Mouse (Mus musculus) liver, adult 2 months (tissue): ENCODE data around the gene Pkp2. TPM values are rescaled to one million over a fixed set of nuclear protein-coding genes. Genes with fewer than 3 reads are reported as not detected.
A peak's percentile ranks its signal among the peaks of the same experiment; 100 is the strongest.

ENCODE experiments used
- DNase-seq: peaks from one replicate; pipeline ENCODE4 v3.0.0-alpha.2; 2011; ENCODE audit warnings: low read depth, low spot score; ENCODE audit errors: extremely low read depth
- H3K27ac ChIP-seq: fragments of 200-500 bp; replicated peaks from 2 replicates; pipeline ENCODE4 v1.5.1; 2012; ENCODE audit warnings: low read depth, mild to moderate bottlenecking, control low read depth, inconsistent platforms, low read length; ENCODE audit not compliant: insufficient read depth
- H3K27me3 ChIP-seq: fragments of 200-500 bp; 2 replicates; pipeline ENCODE4 v1.6.1; 2012; ENCODE audit warnings: mild to moderate bottlenecking, moderate library complexity, low read length, inconsistent platforms; ENCODE audit not compliant: control insufficient read depth, insufficient read depth
- H3K36me3 ChIP-seq: fragments of 200-500 bp; 2 replicates; pipeline ENCODE4 v1.6.1; 2012; ENCODE audit warnings: low read length, inconsistent platforms; ENCODE audit not compliant: control insufficient read depth, insufficient read depth
- H3K4me1 ChIP-seq: fragments of 200-500 bp; 2 replicates; pipeline ENCODE4 v1.6.1; 2011; ENCODE audit warnings: low read length; ENCODE audit not compliant: control insufficient read depth, insufficient read depth
- H3K4me3 ChIP-seq: fragments of 200-500 bp; 2 replicates; pipeline ENCODE4 v1.5.1; 2011; ENCODE audit warnings: low read depth, mild to moderate bottlenecking, control low read depth, low read length, moderate library complexity; ENCODE audit not compliant: insufficient read depth
- H3K79me2 ChIP-seq: fragments of 200-500 bp; 2 replicates; pipeline ENCODE4 v1.6.1; 2012; ENCODE audit warnings: inconsistent platforms, mild to moderate bottlenecking, low read length, moderate library complexity; ENCODE audit not compliant: control insufficient read depth, insufficient read depth
- H3K9ac ChIP-seq: fragments of 200-500 bp; 2 replicates; pipeline ENCODE4 v1.6.1; 2012; ENCODE audit warnings: low read depth, mild to moderate bottlenecking, control low read depth, inconsistent platforms, low read length
- CTCF ChIP-seq: fragments of 200-500 bp; IDR thresholded peaks from 2 replicates; pipeline ENCODE4 v1.5.1; 2011; ENCODE audit warnings: low read depth, low read length, control low read depth
- POLR2A ChIP-seq: fragments of 200-500 bp; IDR thresholded peaks from 2 replicates; pipeline ENCODE4 v1.6.1; 2011; ENCODE audit warnings: low read length, control low read depth; ENCODE audit not compliant: insufficient read depth; ENCODE audit errors: extremely low read depth
- WGBS: fragments of 180-500 bp; shearing (Covaris S2); methylation state at CpG from one replicate; pipeline ENCODE4 v1.1.7; 2018; 5-methylcytosine and 5-hydroxymethylcytosine counted together
- polyA plus RNA-seq: library from polyadenylated mRNA; depleted of rRNA; stranded (reverse); fragments of >200 nt; gene quantifications from 2 replicates; pipeline ENCODE4 v1.2.3, GENCODE M21; 2012
- total RNA-seq: library from RNA; depleted of rRNA; stranded (reverse); fragments of >200 nt; gene quantifications from 2 replicates; pipeline ENCODE4 v1.2.3, GENCODE M21; 2014

Pkp2 gene
- total and polyA plus RNA-seq, 2 experiments, result 19.8 to 26.0 TPM

DNA sequence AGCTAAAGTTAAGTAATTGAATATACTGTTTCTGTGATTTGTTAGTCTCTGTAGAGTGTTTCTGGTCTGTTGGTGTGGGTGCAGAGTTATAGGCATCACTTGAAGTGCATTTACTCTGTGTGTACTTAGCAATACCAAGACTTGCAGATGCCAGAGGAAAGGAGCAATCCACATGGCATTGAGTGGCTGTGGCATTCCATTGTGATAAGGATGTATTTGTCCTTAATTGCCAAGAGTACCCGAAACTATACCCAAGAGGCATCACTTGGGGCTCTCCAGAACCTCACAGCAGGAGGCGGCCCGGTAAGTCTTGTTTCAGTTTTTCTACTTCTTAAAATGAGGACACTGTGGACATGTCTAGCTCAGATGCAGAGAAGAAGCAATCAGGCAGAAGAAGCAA lies 49.3 kb downstream of the Pkp2 start:
- H3K79me2 ChIP-seq, result no peaks in the 10 kb centered on the region; the same call in 1 of the 2 replicates
- no peak overlapping the region for H3K9ac ChIP-seq
- WGBS, result 97% methylated on average over 3 of the region's 3 CpGs
- no peak overlapping the region for H3K4me3 ChIP-seq
- peaks cover 52% of the 10 kb centered on the region for H3K36me3 ChIP-seq
- H3K27me3 ChIP-seq, result no peaks in the 10 kb centered on the region
- H3K27ac ChIP-seq, result no peak overlapping the region
- no peaks in the 10 kb centered on the region for H3K4me1 ChIP-seq
- no peak for DNase-seq
- no peak for TF ChIP-seq CTCF
- TF ChIP-seq POLR2A, result no peak

DNA sequence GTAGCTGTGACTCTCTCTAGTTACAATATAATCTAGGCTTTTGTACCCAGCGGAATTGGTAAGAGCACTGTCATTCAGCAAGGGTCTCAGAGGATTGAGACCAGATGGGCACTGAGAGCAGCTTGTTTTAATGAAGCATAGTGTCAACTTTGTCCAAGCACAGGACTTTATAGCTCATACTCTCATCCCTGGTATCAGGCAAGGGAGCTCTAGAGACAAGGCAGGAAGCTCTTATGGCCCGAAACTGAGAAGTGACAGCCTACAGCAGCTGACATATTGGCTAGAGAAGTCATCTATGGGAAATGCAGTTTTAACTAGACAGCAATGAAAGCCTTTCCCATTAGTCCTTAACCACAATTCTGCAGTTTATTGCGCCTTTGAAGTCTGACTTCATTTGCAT lies 59.9 kb downstream of the Pkp2 start:
- no peak for DNase-seq
- Histone ChIP-seq H3K27me3 (no peaks in the 10 kb centered on the region), H3K27ac (no peak overlapping the region), H3K79me2 (no peaks in the 10 kb centered on the region), H3K9ac (no peak overlapping the region), H3K36me3 (peaks cover 41% of the 10 kb centered on the region), H3K4me3 (no peak overlapping the region), H3K4me1 (no peaks in the 10 kb centered on the region)
- WGBS, result 94% methylated on average over 3 of the region's 3 CpGs
- TF ChIP-seq CTCF, result no peak
- no peak for TF ChIP-seq POLR2A

DNA sequence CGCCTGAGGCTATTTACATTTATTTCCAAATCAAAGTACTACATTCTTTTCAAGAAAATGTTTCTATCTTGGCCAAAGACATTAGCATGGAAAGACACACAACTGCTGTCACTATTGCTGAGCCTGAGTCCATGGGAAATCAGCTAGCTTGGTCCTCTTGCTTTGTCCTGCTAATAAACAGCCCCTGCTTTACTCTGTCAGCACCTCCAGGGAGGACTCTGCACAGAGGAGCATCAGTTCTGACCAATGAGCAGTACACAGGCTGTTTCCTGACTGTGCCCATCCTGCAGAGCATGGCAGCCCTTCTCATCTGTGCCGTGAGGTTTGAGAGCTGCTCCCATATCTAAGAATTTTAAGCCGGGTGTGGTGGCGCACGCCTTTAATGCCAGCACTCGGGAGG lies 60.6 kb downstream of the Pkp2 start:
- no peak for TF ChIP-seq CTCF
- no peak for TF ChIP-seq POLR2A
- Histone ChIP-seq H3K9ac (no peak overlapping the region), H3K27me3 (no peaks in the 10 kb centered on the region), H3K4me1 (no peaks in the 10 kb centered on the region), H3K27ac (no peak overlapping the region), H3K79me2 (no peaks in the 10 kb centered on the region), H3K4me3 (no peak overlapping the region), H3K36me3 (peaks cover 36% of the 10 kb centered on the region)
- WGBS, result 89% methylated on average over 6 of the region's 6 CpGs
- no peak for DNase-seq

DNA sequence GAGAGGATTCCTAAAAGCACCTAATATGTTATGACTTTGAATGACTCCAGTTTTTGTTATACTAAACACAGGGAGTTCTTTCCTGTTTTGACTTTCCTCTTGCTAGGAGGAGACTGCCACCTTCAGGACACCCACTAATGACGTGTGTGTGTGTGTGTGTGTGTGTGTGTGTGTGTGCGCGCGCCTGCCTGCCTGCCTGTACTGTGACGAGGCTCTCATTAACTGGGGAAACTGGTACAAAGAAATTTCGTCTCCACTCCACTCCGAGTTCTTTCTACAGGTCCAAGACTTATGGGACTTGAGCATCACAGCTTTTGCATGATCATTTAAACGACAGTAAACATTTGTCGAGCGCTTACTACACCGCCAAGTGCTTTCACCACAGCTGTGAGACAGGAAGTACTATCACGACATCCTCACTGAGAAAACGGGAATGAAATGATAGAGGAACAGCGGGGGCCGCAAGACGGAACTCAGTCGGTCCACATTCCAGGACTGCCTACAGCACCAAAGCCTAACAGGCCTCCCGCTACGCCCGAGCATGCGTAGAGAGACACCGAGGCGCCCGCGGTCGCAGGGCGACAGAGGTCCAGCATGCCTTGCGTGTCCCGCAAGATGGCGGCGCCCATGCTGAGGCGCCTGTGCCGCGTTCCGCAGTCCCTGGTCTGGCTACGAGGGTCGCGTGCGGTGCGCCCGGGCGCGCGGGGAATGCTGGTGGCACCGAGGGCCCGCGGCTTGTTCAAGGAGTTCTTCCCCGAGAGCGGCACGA lies 89.4 kb downstream of the Pkp2 start, which contains the start of gene Yars2:
Gene Yars2, plus strand, starts transcription at position 597 of the 769 bp plus-strand sequence.
- Histone ChIP-seq H3K79me2 (no peaks in the 10 kb centered on the region), H3K4me1 (peaks cover 8% of the 10 kb centered on the region; the same call in 1 of the 2 replicates), H3K36me3 (peaks cover 13% of the 10 kb centered on the region), H3K27ac (peak within 1 kb of the TSS; percentile 93), H3K4me3 (peak within 1 kb of the TSS; percentile 89), H3K9ac (peak within 1 kb of the TSS; percentile 85), H3K27me3 (no peaks in the 10 kb centered on the region)
- DNase-seq, result peak; percentile 84
- under 1% methylated on average over 50 of the region's 50 CpGs for WGBS
- TF ChIP-seq POLR2A (peak; percentile 68; the same call in 1 of the 2 replicates), CTCF (peak; percentile 58)

DNA sequence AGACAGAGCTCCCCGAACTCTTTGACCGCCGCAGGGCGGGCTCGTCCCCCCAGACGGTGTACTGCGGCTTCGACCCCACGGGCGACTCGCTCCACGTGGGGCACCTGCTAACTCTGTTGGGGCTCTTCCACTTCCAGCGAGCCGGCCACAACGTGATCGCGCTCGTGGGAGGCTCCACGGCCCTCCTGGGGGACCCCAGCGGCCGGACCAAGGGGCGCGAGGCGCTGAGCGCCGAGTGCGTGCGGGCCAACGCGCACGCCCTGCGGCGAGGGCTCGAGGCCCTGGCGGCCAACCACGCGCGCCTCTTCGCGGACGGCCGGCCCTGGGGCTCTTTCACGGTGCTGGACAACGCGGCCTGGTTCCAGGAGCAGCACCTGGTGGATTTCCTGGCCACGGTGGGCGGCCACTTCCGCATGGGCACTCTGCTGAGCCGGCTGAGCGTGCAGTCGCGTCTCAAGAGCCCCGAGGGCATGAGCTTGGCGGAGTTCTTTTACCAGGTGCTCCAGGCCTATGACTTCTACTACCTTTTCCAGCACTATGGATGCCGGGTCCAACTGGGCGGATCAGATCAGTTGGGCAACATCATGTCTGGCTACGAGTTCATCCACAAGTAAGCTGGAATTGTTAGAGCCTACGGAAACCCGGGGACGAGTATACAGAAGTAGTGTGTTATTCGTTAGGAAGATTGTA lies 90.2 kb downstream of the Pkp2 start:
- no peak for TF ChIP-seq POLR2A
- no peak for TF ChIP-seq CTCF
- peaks cover 4% of the 10 kb centered on the region; the same call in 1 of the 2 replicates for H3K4me1 ChIP-seq
- peaks cover 17% of the 10 kb centered on the region for H3K36me3 ChIP-seq
- H3K9ac ChIP-seq, result peak overlapping the region; percentile 85
- peak; percentile 81 for DNase-seq
- H3K27me3 ChIP-seq, result no peaks in the 10 kb centered on the region
- under 1% methylated on average over 61 of the region's 61 CpGs for whole genome bisulfite sequencing
- H3K27ac ChIP-seq, result peak overlapping the region; percentile 71
- no peaks in the 10 kb centered on the region for H3K79me2 ChIP-seq
- peak overlapping the region; percentile 89 for H3K4me3 ChIP-seq
